Mouse (Mus musculus): ENCODE measurements at regions not wholly inside any gene's neighbourhood (a gene's known extent, or its start where the extent isn't known, plus 50 kb on each side); places are given as distances from the start of the nearest gene placed in this dataset.

DNA sequence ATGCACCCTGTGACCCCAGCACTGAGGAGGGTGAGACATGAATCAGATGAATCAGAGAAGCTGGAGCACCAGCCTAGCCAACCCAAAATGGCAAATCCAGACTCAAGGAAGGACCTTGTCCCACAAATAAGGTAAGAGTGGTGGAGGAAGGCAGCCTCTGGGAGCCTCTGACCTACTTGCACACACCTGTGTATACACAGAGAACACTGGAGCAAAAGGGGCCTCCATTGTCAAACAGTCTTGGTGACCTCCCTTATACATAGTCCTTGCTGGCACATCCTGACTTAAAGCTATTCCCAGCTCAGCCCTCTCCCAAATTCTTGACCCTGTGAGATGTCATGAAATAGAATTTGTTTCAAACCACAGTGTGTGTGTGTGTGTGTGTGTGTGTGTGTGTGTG, 57.1 kb downstream of the Inhbb start:
- no peak for ATAC-seq (replicated peaks; ENCODE audit: low FRiP score, low TSS enrichment, poor library complexity, severe bottlenecking)

DNA sequence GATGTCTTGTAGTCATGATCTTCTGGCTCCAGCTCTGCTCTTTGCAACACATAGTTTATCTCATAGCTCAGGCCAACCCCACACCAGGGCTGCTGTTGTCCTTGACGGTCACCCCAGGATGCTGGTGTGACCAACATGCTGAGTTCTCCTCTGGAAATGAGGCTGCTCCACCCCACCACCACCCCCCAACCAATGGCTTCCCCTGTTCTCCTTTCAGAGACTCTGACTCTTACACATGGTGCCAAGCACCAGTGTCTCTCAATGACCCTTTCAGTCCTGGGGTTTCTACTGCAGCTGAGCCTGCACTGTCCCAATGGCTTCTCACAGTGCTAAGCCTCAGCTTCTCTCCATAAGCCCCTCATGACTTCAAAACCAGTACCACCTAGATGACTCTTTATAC, 64.0 kb downstream of the Inhbb start:
- no peak for ATAC-seq (replicated peaks; ENCODE audit: low FRiP score, low TSS enrichment, poor library complexity, severe bottlenecking)

DNA sequence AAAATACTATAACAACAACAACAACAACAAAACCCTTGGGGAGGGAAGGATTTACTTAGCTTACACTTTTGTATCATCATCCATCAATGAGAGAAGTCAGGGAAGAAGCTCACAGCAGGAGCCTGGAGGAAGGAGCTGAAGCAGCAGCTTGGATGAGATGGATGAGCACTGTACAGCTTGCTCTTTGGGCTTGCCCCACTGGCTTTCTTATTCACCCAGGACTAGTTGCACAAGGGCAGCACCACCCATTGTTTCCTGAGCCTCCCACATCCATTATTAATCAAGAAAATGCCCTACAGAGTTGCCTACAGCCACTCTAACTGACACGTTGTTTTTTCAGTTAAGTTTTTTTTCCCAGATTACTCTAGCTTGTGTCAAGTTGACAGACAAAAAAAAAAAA, 65.1 kb downstream of the Inhbb start:
- ATAC-seq (replicated peaks; ENCODE audit: low FRiP score, low TSS enrichment, poor library complexity, severe bottlenecking), result no peak

DNA sequence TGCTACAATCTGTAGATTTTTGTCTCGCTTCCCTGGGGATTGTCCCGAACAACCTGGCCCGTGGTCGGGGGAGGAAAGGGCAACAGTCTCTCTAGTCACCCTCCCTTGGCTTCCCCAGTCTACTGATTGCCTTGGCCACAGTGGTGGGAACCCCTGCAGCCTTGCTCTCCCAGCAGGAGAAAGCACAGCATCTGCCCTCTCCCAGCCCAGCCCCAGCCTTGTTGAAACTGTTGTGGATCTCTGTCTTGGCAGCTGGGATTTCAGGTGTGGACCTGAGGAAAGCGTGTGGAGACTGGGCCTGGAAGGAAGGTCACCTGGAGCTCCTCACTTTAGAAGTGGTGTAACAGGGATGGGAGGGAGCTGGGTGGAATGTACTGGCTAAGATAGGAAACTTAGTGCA, 66.6 kb downstream of the Inhbb start:
- no peak for ATAC-seq (replicated peaks; ENCODE audit: low FRiP score, low TSS enrichment, poor library complexity, severe bottlenecking)

DNA sequence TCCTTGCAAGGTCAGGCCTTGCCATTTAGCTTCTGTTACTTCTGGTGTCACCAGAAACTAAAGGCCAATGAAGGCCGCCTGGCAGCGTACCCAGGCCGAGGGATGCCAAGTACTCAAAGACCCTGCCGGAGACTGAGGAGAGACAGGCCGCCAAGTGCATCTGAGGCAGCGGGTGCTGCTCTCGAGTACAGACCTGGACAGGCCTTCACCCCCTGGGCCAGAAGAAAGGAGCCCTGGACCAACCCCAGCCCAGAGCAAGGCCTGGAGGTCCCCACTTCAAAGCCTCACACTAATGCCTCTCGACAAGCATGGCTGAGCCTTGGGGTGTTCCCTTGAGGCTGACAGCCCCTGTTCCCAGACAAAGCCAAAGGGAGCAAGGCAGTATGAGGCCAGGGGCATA, 70.5 kb downstream of the Inhbb start:
- no peak for ATAC-seq (replicated peaks; ENCODE audit: low FRiP score, low TSS enrichment, poor library complexity, severe bottlenecking)

DNA sequence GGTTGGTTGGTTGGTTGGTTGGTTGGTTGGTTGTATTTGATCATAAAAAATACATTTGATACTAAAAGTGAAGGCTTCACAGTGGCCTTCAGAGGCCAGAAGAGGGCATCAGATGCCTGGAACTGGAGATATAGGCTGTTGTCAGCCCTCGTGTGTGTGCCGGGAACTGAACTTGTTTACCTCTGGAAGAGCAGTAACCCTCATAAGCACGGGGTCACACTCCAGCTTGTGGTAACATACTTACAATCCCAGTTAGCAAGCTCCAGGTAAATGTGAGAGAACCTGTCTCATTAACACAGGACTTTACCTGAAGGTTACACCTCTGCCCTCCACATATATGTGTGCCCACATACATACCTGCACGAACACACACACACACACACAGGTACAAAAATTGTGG, 71.2 kb downstream of the Inhbb start:
- no peak for ATAC-seq (replicated peaks; ENCODE audit: low FRiP score, low TSS enrichment, poor library complexity, severe bottlenecking)

DNA sequence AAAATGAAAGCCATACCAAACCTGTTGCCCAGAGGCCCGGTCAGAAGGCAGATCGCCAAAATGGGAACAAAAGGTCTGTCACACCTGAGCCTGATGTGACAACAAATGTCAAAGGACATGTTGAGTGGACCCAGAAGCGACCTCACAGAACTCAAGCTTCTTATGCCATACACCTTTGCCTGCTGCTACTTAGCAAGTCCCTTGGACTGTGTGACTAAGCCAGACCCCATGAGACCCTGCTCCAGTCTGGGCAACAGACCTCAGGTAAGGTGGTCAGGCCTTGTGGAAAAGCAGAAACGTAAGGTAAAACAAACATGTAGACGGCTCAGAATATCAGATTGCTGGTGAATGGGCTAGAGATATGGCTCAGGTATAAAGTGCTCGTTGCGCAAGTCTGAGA, 71.8 kb downstream of the Inhbb start:
- no peak for ATAC-seq (replicated peaks; ENCODE audit: low FRiP score, low TSS enrichment, poor library complexity, severe bottlenecking)

DNA sequence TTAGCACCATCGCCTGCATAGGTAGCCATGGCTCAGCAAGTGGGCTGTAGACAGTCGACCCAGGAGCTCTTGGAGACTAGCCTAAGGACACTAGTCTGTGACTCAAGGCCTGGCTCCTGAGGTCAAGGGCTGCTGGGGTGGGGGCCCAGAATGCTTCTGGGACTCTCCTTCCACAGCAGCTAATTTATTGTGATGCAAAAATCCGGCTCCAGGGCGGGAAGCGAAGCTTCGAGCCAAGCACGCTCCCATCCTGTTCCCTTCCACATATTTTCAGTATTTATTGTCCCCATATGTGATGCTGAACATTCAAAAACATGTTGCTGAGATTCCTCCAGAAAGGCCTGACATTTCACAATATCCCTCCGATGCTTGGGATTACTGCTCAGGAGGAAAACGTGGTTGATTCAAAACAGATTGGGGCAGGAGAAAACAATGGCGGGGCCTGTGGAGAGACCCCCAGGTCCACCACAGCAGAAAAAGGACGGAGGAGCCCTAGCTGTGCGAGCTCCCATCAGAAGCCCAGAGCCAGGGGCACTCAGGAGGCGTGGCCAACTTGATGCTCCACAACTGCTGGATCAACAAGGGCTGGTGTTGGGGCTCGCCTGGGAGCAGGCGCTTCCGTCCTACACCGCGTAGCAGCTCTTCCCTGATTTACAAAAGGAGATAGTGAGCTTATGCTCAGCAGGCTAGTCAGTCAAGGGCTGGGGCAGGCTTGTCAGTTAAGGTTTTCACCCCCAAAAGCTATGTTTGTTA, 73.4 kb downstream of the Inhbb start:
- ATAC-seq (replicated peaks; ENCODE audit: low FRiP score, low TSS enrichment, poor library complexity, severe bottlenecking), result no peak

DNA sequence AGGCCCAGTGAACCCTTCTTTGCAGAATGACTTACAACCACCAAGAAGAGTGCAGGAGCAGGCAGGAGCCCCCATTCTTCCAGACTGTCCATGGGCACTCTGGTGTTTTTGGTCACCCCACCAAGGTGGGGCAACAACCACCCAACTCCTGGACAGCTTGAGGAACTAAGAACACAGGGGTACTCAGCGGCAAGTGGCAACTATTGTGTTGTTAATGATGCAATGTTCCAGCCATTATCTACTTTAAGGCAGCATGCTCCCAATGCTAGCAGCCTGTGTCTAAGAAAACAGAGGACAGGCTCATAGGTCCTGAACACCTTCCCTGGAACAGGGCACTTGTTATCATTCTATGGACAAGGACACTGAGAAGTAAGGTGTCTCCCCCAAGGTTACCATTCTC, 74.3 kb downstream of the Inhbb start:
- no peak for ATAC-seq (replicated peaks; ENCODE audit: low FRiP score, low TSS enrichment, poor library complexity, severe bottlenecking)

DNA sequence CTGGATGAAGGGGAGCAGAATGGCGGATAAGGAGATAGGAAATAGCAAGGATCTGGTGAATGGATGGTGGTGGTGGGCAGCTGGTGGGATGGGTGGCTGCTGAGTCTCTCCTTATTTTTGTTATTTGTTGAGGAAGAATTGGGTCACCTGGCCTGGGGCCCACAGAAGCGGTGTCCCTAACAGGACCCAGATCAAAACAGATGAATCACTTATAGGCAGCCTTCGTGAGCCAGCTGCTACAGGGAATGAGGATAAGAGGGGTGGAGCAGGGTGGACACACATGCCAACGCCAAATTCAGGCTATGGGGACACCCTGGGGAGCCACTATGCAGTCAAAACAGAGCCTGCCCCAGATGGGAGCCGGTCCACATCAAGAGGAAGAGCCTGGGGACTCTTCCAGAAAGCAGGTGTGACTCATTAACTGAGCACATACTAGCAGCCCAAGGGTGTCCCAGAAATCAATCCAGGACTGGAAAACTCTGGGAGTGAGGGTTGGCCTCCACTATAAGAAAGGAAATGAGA, 75.4 kb downstream of the Inhbb start:
- ATAC-seq (replicated peaks; ENCODE audit: low FRiP score, low TSS enrichment, poor library complexity, severe bottlenecking), result no peak

DNA sequence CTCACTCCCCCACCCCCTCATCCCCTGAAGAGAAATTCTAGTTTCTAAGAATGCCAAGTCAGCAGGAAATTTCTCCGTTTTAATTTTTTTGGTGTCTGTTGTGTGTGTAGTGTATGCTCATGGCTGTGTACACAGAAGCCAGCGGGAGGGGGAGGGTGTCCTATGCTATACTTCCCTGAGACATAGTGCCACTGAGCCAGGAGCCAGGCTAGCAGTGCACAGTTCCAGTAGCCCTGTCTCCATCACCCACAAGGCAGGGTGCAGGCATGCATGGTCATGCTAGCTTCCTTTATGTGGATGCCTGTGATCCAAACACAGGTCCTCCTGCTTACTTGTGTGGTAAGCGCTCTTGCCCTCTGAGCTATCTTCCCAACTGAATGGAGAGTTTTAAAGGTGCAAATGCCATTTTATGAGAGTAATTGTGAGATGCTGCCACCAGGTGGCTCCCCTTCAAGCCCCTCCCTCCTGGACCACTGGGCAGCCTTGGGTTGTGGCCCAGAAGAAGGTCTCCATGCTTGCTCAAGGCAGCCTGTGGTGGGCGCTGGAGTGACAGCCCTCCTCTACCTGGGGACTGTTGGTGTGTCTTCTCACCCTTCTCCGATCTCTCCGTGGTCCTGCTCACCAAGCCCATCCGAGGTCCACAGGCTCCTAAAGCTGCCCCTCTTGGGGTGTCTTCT, 76.8 kb downstream of the Inhbb start:
- ATAC-seq (replicated peaks; ENCODE audit: low FRiP score, low TSS enrichment, poor library complexity, severe bottlenecking), result no peak

DNA sequence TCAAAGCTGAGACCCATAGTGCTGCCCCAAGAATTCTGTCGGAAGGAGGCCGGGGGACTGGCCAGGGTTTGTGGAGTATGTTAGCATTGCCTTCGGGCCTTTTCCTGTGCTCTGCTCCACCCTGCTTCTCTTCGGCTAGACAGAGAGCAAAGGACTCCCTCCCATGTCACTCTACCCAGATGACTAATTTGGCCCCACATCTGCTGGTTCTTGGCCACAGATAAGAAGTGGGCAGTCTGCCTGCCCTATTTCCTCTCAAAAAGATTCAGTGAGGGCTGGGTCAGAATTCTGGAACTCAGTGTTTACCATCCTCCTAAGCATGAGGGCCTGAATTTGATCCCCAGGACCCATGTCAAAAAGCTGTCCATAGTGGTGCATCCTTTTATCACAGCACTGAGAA, 78.0 kb downstream of the Inhbb start:
- no peak for ATAC-seq (replicated peaks; ENCODE audit: low FRiP score, low TSS enrichment, poor library complexity, severe bottlenecking)

DNA sequence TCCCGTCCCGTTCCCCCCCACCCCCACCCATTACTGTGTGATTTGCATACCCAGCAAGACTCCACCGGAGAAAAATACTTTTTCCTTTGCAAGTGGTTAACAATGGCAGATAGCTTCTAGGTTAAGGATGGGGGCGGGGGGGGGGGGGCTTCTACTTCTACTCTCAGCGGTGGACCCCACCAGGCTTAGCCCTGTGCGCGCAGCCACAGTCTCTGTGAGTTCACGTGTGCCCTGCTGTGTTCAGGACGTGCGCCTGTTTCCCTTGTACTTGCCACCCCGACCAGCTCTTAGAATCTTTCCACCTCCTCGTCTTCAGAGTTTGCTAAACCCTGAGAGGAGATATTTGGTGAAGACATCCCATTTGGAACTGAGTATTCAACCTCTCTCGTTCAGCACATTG, 86.9 kb downstream of the Inhbb start:
- no peak for ATAC-seq (replicated peaks; ENCODE audit: low FRiP score, low TSS enrichment, poor library complexity, severe bottlenecking)

DNA sequence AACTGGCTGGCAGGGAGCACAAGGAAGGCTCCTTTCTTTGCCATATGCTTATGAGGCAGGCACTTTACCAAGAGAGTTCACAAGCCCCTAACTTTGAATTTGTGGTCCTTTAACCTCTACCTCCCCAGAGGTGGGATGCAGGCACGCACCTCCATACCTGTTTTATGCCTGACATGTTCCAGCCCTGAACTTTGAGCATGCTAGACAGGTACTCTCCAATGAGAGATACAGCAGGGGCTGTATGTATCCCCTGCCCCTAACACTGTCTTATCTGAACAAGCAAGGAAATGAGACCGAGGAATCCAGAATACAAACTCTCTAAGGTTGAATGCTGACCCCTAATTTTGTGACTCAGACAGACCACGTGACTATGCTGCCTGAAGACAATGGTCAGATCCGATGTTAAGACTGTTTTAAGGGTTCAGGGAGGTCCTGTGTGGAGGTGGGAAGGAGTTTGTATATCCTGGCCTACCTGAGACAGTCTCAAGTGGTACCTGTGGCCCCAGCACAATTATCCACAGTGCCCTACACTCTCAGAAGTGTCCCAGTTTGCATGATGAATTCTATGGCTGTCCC, 91.2 kb downstream of the Inhbb start:
- ATAC-seq (replicated peaks; ENCODE audit: low FRiP score, low TSS enrichment, poor library complexity, severe bottlenecking), result no peak

DNA sequence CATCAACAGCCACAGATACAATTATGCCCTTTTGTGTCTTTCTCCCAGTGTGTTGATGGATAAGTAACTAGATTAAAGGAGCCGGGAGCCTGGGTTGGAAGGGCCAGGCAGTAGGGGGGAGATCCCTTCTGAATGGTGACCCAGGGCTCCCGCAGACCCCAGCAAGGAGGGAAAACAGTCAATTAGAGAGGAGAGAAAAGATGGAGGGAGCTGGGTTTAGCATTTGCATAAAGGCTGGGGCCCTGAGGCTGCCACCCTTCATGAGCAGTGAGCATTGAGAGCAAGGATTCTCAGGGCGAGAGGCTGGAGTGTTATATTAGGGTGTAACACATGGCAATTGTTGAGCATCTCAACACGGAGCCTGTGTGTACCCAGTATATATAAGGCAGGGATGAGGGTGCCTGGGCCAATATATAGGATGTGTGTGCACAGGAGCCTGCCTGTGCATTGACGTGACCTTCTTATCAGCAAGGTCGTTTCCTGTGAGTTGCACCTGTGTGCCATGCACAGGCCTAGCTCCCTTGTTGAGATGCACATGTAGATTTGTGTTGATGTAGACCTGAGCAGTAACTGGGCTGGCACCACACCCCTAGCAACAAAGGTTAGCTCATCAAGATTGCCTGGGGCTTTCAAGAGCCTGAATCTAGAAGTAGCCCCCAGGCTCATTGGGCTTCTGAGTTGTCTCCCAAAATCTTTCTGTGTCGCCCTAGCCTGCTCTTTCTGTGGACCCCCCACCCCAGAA, 92.2 kb downstream of the Inhbb start:
- ATAC-seq (replicated peaks; ENCODE audit: low FRiP score, low TSS enrichment, poor library complexity, severe bottlenecking), result no peak

DNA sequence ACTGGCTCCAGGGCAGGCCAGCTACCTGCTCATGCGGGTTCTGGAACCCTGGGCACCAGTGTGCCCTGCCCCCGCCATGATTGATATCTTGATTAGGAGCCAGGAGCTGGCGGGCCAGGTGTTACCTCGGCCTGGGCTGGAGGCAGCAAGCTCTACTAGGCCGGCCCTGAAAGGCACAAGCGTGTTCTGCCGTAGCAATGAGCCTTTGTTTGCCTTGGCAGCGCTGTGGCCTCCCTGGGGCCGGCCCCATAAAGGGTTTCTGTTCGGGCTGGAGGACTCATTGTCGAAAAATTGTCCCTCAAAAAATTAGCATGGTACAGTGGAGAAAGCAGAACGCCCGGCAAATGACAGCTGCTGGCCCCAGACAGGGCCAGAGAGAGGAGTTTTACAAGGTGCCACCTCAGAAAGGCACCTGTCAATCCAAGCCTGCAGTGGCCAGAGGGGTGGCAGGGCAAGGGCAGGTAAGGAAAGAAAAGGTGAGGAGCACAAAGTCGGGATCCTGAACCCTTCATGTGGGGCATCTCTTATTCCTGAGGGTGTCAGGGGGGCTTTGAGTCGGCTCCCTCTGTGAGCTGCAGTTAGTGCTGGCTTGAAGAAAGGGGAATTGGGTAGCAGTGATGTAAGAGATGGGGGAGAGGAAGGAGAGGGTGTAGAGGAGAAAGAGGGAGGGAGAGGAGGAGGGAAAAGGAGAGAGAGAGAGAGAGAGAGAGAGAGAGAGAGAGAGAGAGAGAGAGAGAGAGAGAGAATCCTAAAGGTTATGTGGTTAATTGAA, 92.9 kb downstream of the Inhbb start:
- ATAC-seq (replicated peaks; ENCODE audit: low FRiP score, low TSS enrichment, poor library complexity, severe bottlenecking), result no peak

DNA sequence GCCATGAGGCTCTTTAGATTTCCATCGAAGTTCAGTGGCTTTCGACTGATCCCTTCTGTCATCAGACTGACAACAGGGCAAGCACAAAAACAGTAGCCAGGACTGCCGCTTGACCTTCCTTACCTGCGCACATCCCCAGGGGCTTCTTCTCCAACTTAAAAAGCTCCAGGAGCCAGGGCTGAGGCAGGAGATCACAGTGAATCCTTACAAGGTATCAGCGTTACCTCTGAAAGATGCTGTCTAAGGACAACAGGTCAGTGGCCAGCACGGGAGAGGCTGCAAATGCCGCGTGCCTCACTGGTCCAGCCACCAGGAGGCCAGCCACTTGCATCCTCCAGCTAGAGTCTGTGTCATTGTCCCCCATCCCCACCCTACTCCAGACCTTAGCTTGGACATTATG, 97.5 kb downstream of the Inhbb start:
- no peak for ATAC-seq (replicated peaks; ENCODE audit: low FRiP score, low TSS enrichment, poor library complexity, severe bottlenecking)

DNA sequence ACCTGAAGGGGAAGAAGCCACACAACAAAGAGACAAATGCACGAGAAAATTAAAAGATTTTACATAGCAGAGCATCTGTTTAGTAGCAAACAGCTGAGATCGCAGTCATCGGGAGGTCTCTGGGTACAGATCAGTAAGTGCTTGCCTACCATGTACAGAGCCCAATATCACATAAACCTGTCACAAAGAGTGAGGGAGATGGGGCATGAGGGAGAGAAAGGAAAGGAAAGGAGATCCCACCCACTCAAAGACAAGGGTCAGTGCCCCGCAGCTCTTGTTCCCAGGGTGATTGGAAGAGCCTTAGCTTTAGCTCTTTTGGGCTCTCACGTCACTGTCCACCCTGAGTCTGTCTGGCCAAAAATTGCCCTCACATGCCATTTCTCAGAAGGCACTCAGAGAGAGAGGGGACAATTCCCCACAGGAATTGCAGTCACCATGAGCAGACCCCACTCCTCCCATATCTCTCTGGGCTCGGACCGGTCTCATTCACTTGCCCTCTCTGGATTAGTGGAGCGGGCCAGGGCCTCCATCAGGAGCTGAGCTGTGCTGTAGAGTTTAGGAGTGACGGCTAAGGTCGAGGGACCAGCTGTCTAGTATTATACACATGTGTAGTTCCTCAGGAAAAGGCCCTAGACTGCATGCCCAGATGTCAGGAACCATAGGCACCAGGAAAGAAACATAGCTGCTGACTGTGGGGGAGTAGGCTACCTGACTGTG, 99.6 kb downstream of the Inhbb start:
- ATAC-seq (replicated peaks; ENCODE audit: low FRiP score, low TSS enrichment, poor library complexity, severe bottlenecking), result no peak

DNA sequence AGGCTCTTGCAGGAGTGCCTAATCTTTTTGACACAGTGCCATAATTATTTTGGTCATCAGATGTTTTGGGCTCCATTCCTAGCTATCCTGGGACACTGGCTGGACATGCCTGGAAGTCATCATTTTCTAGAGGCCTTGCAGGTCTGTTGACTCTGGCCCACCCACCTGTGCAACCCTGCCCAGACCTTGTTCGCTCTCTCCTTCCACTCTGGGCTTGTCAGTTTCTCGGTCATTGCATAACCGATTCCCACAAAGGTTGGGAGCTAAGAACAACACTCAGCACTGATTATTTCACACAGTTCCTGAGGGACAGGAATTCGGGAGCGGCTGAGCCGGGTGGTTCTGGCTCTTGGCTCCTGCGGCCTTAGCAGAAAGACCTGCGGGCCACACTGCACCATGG, 100.2 kb downstream of the Inhbb start:
- ATAC-seq (replicated peaks; ENCODE audit: low FRiP score, low TSS enrichment, poor library complexity, severe bottlenecking), result no peak
